Mouse (Mus musculus) lung, embryonic 16.5 days (tissue): ENCODE measurements around the gene Aurka. TPM values are rescaled to one million over a fixed set of nuclear protein-coding genes. Genes with fewer than 3 reads are reported as not detected.

ENCODE experiments used
- ATAC-seq: fragments of 200-750 bp; cut with Nextera tagmentation; 2 replicates; pipeline ENCODE4 v1.8.0; 2017; ENCODE audit warnings: low read depth, mild to moderate bottlenecking, moderate library complexity
- H3K27ac ChIP-seq: fragments of 300-500 bp; sonication (generic); 2 replicates; pipeline ENCODE4 v1.5.1; 2014; ENCODE audit warnings: mild to moderate bottlenecking, control low read depth, low read length
- H3K27me3 ChIP-seq: fragments of 300-500 bp; sonication (generic); 2 replicates; pipeline ENCODE4 v1.6.1; 2014; ENCODE audit warnings: low read depth, low read length, mixed read lengths; ENCODE audit not compliant: control insufficient read depth, insufficient read depth
- H3K36me3 ChIP-seq: fragments of 300-500 bp; sonication (generic); 2 replicates; pipeline ENCODE4 v1.6.1; 2014; ENCODE audit warnings: low read length; ENCODE audit not compliant: control insufficient read depth, insufficient read depth
- H3K4me1 ChIP-seq: fragments of 300-500 bp; sonication (generic); replicated peaks from 2 replicates; pipeline ENCODE4 v1.6.1; 2014; ENCODE audit warnings: low read length, mixed read lengths; ENCODE audit not compliant: control insufficient read depth, insufficient read depth
- H3K4me2 ChIP-seq: fragments of 300-500 bp; sonication (generic); 2 replicates; pipeline ENCODE4 v1.6.1; 2014; ENCODE audit warnings: low read depth, low read length, control low read depth
- H3K4me3 ChIP-seq: fragments of 300-500 bp; sonication (generic); 2 replicates; pipeline ENCODE4 v1.5.1; 2014; ENCODE audit warnings: mild to moderate bottlenecking, low read length, control low read depth
- H3K9ac ChIP-seq: fragments of 300-500 bp; sonication (generic); 2 replicates; pipeline ENCODE4 v1.6.1; 2014; ENCODE audit warnings: low read length, control low read depth
- H3K9me3 ChIP-seq: fragments of 300-500 bp; sonication (generic); 2 replicates; pipeline ENCODE4 v1.6.1; 2016; ENCODE audit warnings: low read length; ENCODE audit not compliant: control insufficient read depth
- WGBS: fragments of 180-500 bp; shearing (Covaris S2); extraction: QIAGEN DNeasy Blood & Tissue Kit; methylation state at CpG from one replicate; pipeline ENCODE4 v1.1.7; 2014; 5-methylcytosine and 5-hydroxymethylcytosine counted together
- polyA plus RNA-seq: library from polyadenylated mRNA; unstranded; fragments of >200 nt; fragmentation: Nextera tagmentation; extraction: Ambion mirVana; gene quantifications from 2 replicates; pipeline ENCODE4 v1.2.1, GENCODE M21; 2015

Aurka gene
- polyA plus RNA-seq, 1 experiment from 2014 or later: 131 TPM

GRCm38 (mm10) chr2:172346933-172347611, 23.3 kb downstream of the Aurka start:
- no peaks in the 10 kb centered on the region for H3K9me3 ChIP-seq
- peaks cover 37% of the 10 kb centered on the region for H3K4me1 ChIP-seq
- no peak for ATAC-seq
- no peaks in the 10 kb centered on the region for H3K36me3 ChIP-seq
- H3K4me2 ChIP-seq: peak overlapping the region; percentile 98
- H3K27ac ChIP-seq: no peak overlapping the region
- H3K9ac ChIP-seq: 0 out of 2 replicates have a peak overlapping the region, but pooled peaks have one; percentile 2
- H3K4me3 ChIP-seq: peak overlapping the region; percentile 86
- 44% methylated on average over 8 of the region's 8 CpGs for WGBS
- H3K27me3 ChIP-seq: no peaks in the 10 kb centered on the region

- H3K36me3 ChIP-seq: no peaks in the 10 kb centered on the region
- no peaks in the 10 kb centered on the region for H3K27me3 ChIP-seq
- 0 out of 2 replicates have a peak, but pooled peaks have one; percentile 5 for ATAC-seq
- H3K4me3 ChIP-seq: peak overlapping the region; percentile 86
- peaks cover 37% of the 10 kb centered on the region for H3K4me1 ChIP-seq
- H3K4me2 ChIP-seq: peak overlapping the region; percentile 98
- peak overlapping the region; percentile 81 for H3K27ac ChIP-seq
- H3K9me3 ChIP-seq: no peaks in the 10 kb centered on the region
- peak overlapping the region; percentile 85 for H3K9ac ChIP-seq
- WGBS: 6% methylated on average over 31 of the region's 31 CpGs
These were observed 24.1 kb downstream of the Aurka start for GRCm38 (mm10) chr2:172346034-172346929.

GRCm38 (mm10) chr2:172345258-172345738, 25.0 kb downstream of the Aurka start, which contains the start of gene Fam210b:
TSS of gene Fam210b (plus strand) at chr2:172345565.
- H3K27me3 ChIP-seq: no peaks in the 10 kb centered on the region
- H3K9ac ChIP-seq: peak within 1 kb of the TSS; percentile 85
- WGBS: 0% methylated on average over 33 of the region's 35 CpGs
- peaks cover 37% of the 10 kb centered on the region for H3K4me1 ChIP-seq
- H3K9me3 ChIP-seq: no peaks in the 10 kb centered on the region
- peak within 1 kb of the TSS; percentile 86 for H3K4me3 ChIP-seq
- ATAC-seq: peak; percentile 95
- peak within 1 kb of the TSS; percentile 98 for H3K4me2 ChIP-seq
- H3K36me3 ChIP-seq: no peaks in the 10 kb centered on the region
- peak within 1 kb of the TSS; percentile 85 for H3K27ac ChIP-seq

- 18% methylated on average over 5 of the region's 5 CpGs for WGBS
- Histone ChIP-seq H3K9ac (peak overlapping the region; percentile 41), H3K4me2 (peak overlapping the region; percentile 41), H3K4me1 (peaks cover 37% of the 10 kb centered on the region), H3K27me3 (no peaks in the 10 kb centered on the region), H3K4me3 (peak overlapping the region; percentile 86), H3K27ac (peak overlapping the region; percentile 85), H3K36me3 (no peaks in the 10 kb centered on the region), H3K9me3 (no peaks in the 10 kb centered on the region)
- ATAC-seq: peak; percentile 1; the same call in 1 of the 2 replicates
These were observed 25.7 kb downstream of the Aurka start for GRCm38 (mm10) chr2:172344669-172345068.

DNA sequence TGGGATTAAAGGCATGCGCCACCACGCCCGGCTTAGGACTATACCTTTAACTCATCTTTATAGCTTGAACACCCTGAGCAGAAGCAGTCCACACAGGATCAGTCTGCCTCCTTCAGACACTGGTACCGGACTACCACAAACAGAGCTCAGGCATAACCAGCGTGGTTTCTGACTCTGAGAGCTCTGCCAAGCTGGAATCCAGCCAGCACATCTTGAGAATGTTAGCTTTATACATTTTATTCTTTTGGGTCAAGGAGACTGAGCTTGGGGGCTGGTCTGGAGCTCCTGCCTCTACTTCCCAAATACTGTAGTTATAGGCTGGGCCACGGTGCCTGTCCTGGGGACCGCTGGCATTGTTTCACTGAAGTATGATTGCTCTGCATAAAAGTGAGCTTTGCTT, 26.6 kb downstream of the Aurka start:
- H3K36me3 ChIP-seq: no peaks in the 10 kb centered on the region
- no peak for ATAC-seq
- no peak overlapping the region for H3K9ac ChIP-seq
- H3K4me3 ChIP-seq: no peak overlapping the region
- H3K4me2 ChIP-seq: no peak overlapping the region
- WGBS: 75% methylated on average over 7 of the region's 7 CpGs
- H3K9me3 ChIP-seq: no peaks in the 10 kb centered on the region
- H3K27ac ChIP-seq: no peak overlapping the region
- peaks cover 29% of the 10 kb centered on the region for H3K4me1 ChIP-seq
- no peaks in the 10 kb centered on the region for H3K27me3 ChIP-seq

- ATAC-seq: no peak
- H3K9me3 ChIP-seq: no peaks in the 10 kb centered on the region
- no peaks in the 10 kb centered on the region for H3K27me3 ChIP-seq
- peaks cover 13% of the 10 kb centered on the region; the same call in 1 of the 2 replicates for H3K4me1 ChIP-seq
- H3K4me3 ChIP-seq: no peak overlapping the region
- H3K4me2 ChIP-seq: no peak overlapping the region
- H3K36me3 ChIP-seq: no peaks in the 10 kb centered on the region
- no peak overlapping the region for H3K27ac ChIP-seq
- WGBS: 50% methylated on average over 5 of the region's 5 CpGs
- H3K9ac ChIP-seq: no peak overlapping the region
These were observed 28.7 kb downstream of the Aurka start for GRCm38 (mm10) chr2:172341606-172342005.

- peaks cover 9% of the 10 kb centered on the region; the same call in 1 of the 2 replicates for H3K4me1 ChIP-seq
- no peak overlapping the region for H3K4me3 ChIP-seq
- H3K9me3 ChIP-seq: no peaks in the 10 kb centered on the region
- no peak for ATAC-seq
- no peaks in the 10 kb centered on the region for H3K27me3 ChIP-seq
- H3K9ac ChIP-seq: no peak overlapping the region
- H3K36me3 ChIP-seq: no peaks in the 10 kb centered on the region
- 51% methylated on average over 3 of the region's 3 CpGs for WGBS
- no peak overlapping the region for H3K4me2 ChIP-seq
- no peak overlapping the region for H3K27ac ChIP-seq
These were observed 29.4 kb downstream of the Aurka start for GRCm38 (mm10) chr2:172340936-172341335.

GRCm38 (mm10) chr2:172338206-172338942, 32.0 kb downstream of the Aurka start:
- 69% methylated on average over 19 of the region's 19 CpGs for WGBS
- ATAC-seq: no peak

More at GRCm38 (mm10) chr2:172338206-172338942, 32.0 kb downstream of the Aurka start:
- Histone ChIP-seq H3K27me3 (no peaks in the 10 kb centered on the region), H3K4me1 (0 out of 2 replicates have a peak, but pooled peaks cover 2% of the 10 kb centered on the region), H3K9me3 (no peaks in the 10 kb centered on the region), H3K36me3 (no peaks in the 10 kb centered on the region), H3K27ac (no peak overlapping the region), H3K4me2 (no peak overlapping the region), H3K4me3 (no peak overlapping the region), H3K9ac (no peak overlapping the region)
